Mouse (Mus musculus): ENCODE measurements at regions not wholly inside any gene's neighbourhood (a gene's known extent, or its start where the extent isn't known, plus 50 kb on each side); places are given as distances from the start of the nearest gene placed in this dataset.
"Not testable (repeated sequence)": the region's sequence is repeated elsewhere in the genome, so short reads cannot be mapped to it uniquely, and the experiment has no call there.

DNA sequence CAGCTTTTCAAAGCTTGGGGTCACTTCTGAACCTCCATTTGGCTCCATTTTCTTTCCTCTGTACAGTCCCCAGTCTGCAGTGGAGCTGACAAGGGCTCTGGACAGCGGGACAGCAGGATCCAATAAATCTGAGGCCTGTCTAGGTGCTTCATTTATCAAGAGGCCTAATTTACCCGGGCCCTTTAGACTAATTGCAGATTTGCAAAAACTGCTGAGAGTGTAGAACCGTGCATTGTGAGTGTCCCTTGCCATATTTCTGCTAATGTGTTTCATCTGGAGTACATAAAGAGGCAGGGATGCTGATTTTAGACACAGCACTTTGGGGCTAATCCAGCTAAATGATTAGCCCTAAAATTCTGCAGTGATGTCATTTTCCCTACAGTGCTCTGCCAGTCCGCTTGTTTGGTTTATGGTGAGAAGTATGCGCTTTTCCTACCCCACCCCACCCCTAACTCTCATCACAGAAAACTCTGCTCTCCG lies 523.1 kb downstream of the Bnc2 start:
- Histone ChIP-seq H3K27me3 (ENCODE audit: control insufficient read depth, insufficient read depth, low read length) (no peaks in the 10 kb centered on the region), H3K4me3 (ENCODE audit: extremely low read depth, insufficient read depth, insufficient read length) (no peak overlapping the region), H3K4me1 (ENCODE audit: control insufficient read depth, insufficient read depth, insufficient read length) (no peaks in the 10 kb centered on the region), H3K36me3 (ENCODE audit: control insufficient read depth, insufficient read depth, low read length) (no peaks in the 10 kb centered on the region), H3K27ac (ENCODE audit: insufficient read depth, low read length) (no peak overlapping the region)
- WGBS = 81% methylated on average over 6 of the region's 6 CpGs
- DNase-seq (ENCODE audit: low read depth in 1 of 2, low spot score in 2 of 2) = no peak
- TF ChIP-seq POLR2A (IDR thresholded peaks at IDR 0.05; ENCODE audit: low read depth, low read length) (no peak), CTCF (IDR thresholded peaks at IDR 0.05; ENCODE audit: extremely low read depth, insufficient read depth, insufficient read length, insufficient replicate concordance) (no peak)

DNA sequence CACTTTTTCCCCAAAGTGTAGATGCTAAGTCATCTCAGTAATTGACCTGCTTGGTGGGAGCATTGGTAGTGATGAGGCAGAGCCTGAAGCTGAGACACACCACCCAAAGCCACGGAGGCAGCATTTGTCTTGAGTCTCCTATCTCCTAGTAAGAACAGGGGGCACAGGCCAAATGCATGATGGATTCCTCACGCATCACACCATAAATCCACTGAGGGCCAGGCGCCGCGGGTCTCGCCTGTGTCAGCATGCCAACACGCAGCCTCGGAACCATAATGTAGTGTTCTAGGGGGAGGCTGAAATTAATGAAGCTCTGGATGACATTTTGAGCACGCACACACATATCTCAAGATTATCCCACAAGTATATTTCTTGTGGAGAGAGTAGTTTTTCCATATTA lies 521.5 kb downstream of the Bnc2 start:
- no peak for DNase-seq (ENCODE audit: low read depth in 1 of 2, low spot score in 2 of 2)
- Histone ChIP-seq H3K27ac (ENCODE audit: insufficient read depth, low read length) (no peak overlapping the region), H3K36me3 (ENCODE audit: control insufficient read depth, insufficient read depth, low read length) (no peaks in the 10 kb centered on the region), H3K27me3 (ENCODE audit: control insufficient read depth, insufficient read depth, low read length) (no peaks in the 10 kb centered on the region), H3K4me1 (ENCODE audit: control insufficient read depth, insufficient read depth, insufficient read length) (no peaks in the 10 kb centered on the region), H3K4me3 (ENCODE audit: extremely low read depth, insufficient read depth, insufficient read length) (no peak overlapping the region)
- WGBS = 93% methylated on average over 9 of the region's 9 CpGs
- TF ChIP-seq CTCF (IDR thresholded peaks at IDR 0.05; ENCODE audit: extremely low read depth, insufficient read depth, insufficient read length, insufficient replicate concordance) (no peak), POLR2A (IDR thresholded peaks at IDR 0.05; ENCODE audit: low read depth, low read length) (no peak)

DNA sequence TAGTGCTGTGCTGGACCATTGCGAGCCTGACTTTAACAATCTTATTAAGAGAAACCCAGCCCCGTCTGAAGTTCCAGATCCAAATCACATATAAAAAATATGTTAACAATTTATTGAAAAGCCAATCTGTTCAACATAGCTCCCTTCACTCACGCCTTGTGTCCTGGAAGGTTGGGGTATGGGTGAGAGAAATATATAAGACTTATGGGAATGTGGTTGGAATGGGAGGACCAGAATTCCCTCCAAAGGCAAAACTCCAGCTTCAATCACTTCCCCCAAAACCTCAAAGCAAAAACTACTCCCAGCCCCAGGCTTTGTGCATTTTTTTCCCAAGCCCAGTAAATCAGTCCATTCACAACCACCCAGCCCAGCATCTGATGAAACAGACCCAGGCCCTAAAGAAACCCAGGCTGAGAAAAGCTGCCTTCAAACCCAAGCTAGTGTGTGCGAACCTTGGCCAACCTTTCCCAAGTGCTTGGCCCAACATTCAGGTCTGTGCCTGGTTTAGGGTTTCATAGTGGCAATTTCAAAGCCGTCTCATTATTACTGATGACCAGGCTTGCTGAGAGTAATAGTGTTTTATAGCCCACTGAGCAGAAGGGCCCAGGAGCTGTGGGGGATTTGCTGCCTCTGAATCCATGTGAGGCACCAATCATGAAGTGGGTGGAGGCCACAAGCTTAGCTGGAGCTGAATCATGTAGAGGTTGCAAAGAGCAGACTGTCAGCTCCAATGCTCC lies 517.0 kb downstream of the Bnc2 start:
- 92% methylated on average over 5 of the region's 5 CpGs for WGBS
- Histone ChIP-seq H3K4me3 (ENCODE audit: extremely low read depth, insufficient read depth, insufficient read length) (no peak overlapping the region), H3K36me3 (ENCODE audit: control insufficient read depth, insufficient read depth, low read length) (no peaks in the 10 kb centered on the region), H3K4me1 (ENCODE audit: control insufficient read depth, insufficient read depth, insufficient read length) (no peaks in the 10 kb centered on the region), H3K27me3 (ENCODE audit: control insufficient read depth, insufficient read depth, low read length) (no peaks in the 10 kb centered on the region), H3K27ac (ENCODE audit: insufficient read depth, low read length) (no peak overlapping the region)
- DNase-seq (ENCODE audit: low read depth in 1 of 2, low spot score in 2 of 2) = no peak
- no peak for TF ChIP-seq CTCF (IDR thresholded peaks at IDR 0.05; ENCODE audit: extremely low read depth, insufficient read depth, insufficient read length, insufficient replicate concordance)
- TF ChIP-seq POLR2A (IDR thresholded peaks at IDR 0.05; ENCODE audit: low read depth, low read length) = no peak

DNA sequence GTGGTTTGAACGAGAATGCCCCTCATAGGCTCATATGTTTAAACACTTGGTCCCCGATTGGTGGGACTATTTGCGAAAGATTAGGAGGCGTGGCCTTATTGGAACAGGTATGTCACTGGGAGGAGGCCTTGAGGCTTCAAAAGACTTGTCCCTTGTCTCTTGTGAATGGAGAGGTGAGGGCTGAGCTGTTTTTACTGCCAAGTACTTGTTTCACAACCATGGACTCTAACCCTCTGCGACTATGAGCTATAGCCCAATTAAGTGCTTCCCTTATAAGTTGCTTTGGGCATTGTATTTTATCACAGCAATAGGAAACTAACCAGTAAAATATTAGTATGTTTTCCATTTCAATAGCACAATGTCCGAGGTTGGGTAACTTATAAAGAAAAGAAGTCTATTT lies 511.7 kb downstream of the Bnc2 start:
- no peaks in the 10 kb centered on the region for H3K36me3 ChIP-seq (ENCODE audit: control insufficient read depth, insufficient read depth, low read length)
- DNase-seq (ENCODE audit: low read depth in 1 of 2, low spot score in 2 of 2) = no peak
- no peak overlapping the region for H3K27ac ChIP-seq (ENCODE audit: insufficient read depth, low read length)
- no peak for TF ChIP-seq POLR2A (IDR thresholded peaks at IDR 0.05; ENCODE audit: low read depth, low read length)
- H3K4me1 ChIP-seq (ENCODE audit: control insufficient read depth, insufficient read depth, insufficient read length) = no peaks in the 10 kb centered on the region
- H3K27me3 ChIP-seq (ENCODE audit: control insufficient read depth, insufficient read depth, low read length) = no peaks in the 10 kb centered on the region
- H3K4me3 ChIP-seq (ENCODE audit: extremely low read depth, insufficient read depth, insufficient read length) = no peak overlapping the region
- 90% methylated on average over 6 of the region's 6 CpGs for WGBS

DNA sequence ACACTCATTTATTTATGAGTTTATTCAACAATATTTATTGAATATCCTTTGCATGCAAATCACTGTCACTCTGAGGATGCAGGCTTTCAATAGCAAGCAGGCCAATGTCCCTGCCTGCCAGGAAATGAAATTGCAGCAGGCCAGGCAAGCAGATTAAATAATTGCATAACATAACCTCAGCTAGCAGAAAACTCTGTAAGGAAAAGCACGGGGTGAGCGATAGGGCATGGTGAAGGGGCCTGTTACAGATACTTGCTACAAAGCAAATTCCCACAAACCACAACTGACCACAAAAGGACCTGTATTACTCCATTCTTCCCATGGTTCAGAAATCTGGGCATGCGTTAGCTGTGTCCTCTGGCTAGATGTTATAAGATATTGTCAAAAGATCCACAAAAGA lies 509.8 kb downstream of the Bnc2 start:
- Histone ChIP-seq H3K4me1 (ENCODE audit: control insufficient read depth, insufficient read depth, insufficient read length) (no peaks in the 10 kb centered on the region), H3K36me3 (ENCODE audit: control insufficient read depth, insufficient read depth, low read length) (no peaks in the 10 kb centered on the region), H3K4me3 (ENCODE audit: extremely low read depth, insufficient read depth, insufficient read length) (no peak overlapping the region), H3K27me3 (ENCODE audit: control insufficient read depth, insufficient read depth, low read length) (no peaks in the 10 kb centered on the region), H3K27ac (ENCODE audit: insufficient read depth, low read length) (no peak overlapping the region)
- TF ChIP-seq CTCF (IDR thresholded peaks at IDR 0.05; ENCODE audit: extremely low read depth, insufficient read depth, insufficient read length, insufficient replicate concordance) = no peak
- no peak for TF ChIP-seq POLR2A (IDR thresholded peaks at IDR 0.05; ENCODE audit: low read depth, low read length)
- WGBS = 65% methylated on average over 3 of the region's 3 CpGs
- DNase-seq (ENCODE audit: low read depth in 1 of 2, low spot score in 2 of 2) = no peak

DNA sequence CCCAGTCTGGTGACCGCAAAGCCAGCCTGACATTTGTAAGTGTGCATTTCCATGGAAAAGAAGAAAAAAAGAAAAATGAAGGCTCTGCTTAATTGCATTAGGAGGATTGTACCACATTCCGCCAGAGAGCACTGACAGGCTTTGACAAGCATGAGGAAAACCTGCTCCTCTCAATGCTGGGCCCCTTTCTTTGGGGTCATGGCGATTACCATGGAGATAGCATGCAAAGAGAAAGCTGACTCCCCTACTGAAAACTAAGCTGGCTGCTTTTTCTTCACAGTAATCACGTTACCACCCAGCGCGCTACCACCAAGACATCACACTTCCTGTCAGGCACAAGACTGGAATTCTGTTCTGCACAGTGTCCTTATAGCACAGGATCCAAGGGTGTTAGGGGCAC lies 502.2 kb downstream of the Bnc2 start:
- Histone ChIP-seq H3K36me3 (ENCODE audit: control insufficient read depth, insufficient read depth, low read length) (no peaks in the 10 kb centered on the region), H3K27me3 (ENCODE audit: control insufficient read depth, insufficient read depth, low read length) (no peaks in the 10 kb centered on the region), H3K4me3 (ENCODE audit: extremely low read depth, insufficient read depth, insufficient read length) (no peak overlapping the region), H3K27ac (ENCODE audit: insufficient read depth, low read length) (no peak overlapping the region), H3K4me1 (ENCODE audit: control insufficient read depth, insufficient read depth, insufficient read length) (no peaks in the 10 kb centered on the region)
- DNase-seq (ENCODE audit: low read depth in 1 of 2, low spot score in 2 of 2) = no peak
- WGBS = 83% methylated on average over 6 of the region's 6 CpGs
- no peak for TF ChIP-seq CTCF (IDR thresholded peaks at IDR 0.05; ENCODE audit: extremely low read depth, insufficient read depth, insufficient read length, insufficient replicate concordance)
- TF ChIP-seq POLR2A (IDR thresholded peaks at IDR 0.05; ENCODE audit: low read depth, low read length) = no peak

DNA sequence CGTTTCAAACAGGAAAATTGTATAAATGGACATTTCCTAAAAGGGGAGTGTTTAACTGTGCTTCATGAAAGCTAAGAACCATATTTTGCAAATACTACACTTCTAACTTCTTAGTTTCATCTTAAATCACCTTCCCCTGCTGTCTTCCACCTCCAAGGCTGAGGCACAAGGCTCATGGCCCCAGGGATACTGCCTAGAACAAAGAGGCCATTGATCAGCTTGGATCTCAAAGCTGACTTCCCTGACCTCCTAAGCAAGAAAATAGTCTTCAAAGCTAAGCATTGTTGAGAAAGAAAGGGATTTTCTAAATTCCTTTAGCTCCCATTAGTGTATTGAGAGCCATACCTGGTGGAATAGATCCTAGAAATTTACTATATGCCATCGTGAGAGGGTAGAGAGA lies 501.6 kb downstream of the Bnc2 start:
- no peak overlapping the region for H3K4me3 ChIP-seq (ENCODE audit: extremely low read depth, insufficient read depth, insufficient read length)
- 66% methylated on average over 2 of the region's 2 CpGs for WGBS
- no peaks in the 10 kb centered on the region for H3K4me1 ChIP-seq (ENCODE audit: control insufficient read depth, insufficient read depth, insufficient read length)
- no peak for TF ChIP-seq CTCF (IDR thresholded peaks at IDR 0.05; ENCODE audit: extremely low read depth, insufficient read depth, insufficient read length, insufficient replicate concordance)
- H3K27ac ChIP-seq (ENCODE audit: insufficient read depth, low read length) = no peak overlapping the region
- no peaks in the 10 kb centered on the region for H3K36me3 ChIP-seq (ENCODE audit: control insufficient read depth, insufficient read depth, low read length)
- no peaks in the 10 kb centered on the region for H3K27me3 ChIP-seq (ENCODE audit: control insufficient read depth, insufficient read depth, low read length)
- DNase-seq (ENCODE audit: low read depth in 1 of 2, low spot score in 2 of 2) = no peak

DNA sequence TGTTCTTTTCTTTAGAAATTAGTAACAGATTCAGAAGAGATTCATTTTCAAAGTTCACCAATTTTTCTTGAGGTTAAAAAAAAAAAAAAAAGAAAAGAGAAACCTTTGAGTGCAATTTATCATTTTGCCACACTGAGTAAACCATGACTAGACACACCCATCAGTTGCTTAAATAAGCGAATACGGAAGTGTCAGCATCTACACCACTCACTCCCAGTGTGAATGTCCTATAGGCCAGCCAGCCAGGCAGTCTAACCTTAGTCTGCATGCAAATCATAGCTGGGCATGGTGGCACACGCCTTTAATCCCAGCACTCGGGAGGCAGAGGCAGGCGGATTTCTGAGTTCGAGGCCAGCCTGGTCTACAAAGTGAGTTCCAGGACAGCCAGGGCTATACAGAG lies 498.6 kb downstream of the Bnc2 start:
- H3K4me1 ChIP-seq (ENCODE audit: control insufficient read depth, insufficient read depth, insufficient read length); H3K27ac ChIP-seq (ENCODE audit: insufficient read depth, low read length); H3K4me3 ChIP-seq (ENCODE audit: extremely low read depth, insufficient read depth, insufficient read length); H3K27me3 ChIP-seq (ENCODE audit: control insufficient read depth, insufficient read depth, low read length); DNase-seq (ENCODE audit: low read depth in 1 of 2, low spot score in 2 of 2); H3K36me3 ChIP-seq (ENCODE audit: control insufficient read depth, insufficient read depth, low read length): not testable (repeated sequence)
- 91% methylated on average over 6 of the region's 6 CpGs for WGBS
